Mouse (Mus musculus) right cerebral cortex, postnatal 25 days (tissue): ENCODE data around the gene Abat.

Experiments used
- DNase-seq: peaks from one replicate; pipeline ENCODE4 v3.0.0; 2022

The Abat gene

GRCm38 (mm10) chr16:8576111-8576510 lies 62.9 kb downstream of the Abat start:
- no peak for DNase-seq

GRCm38 (mm10) chr16:8576901-8577300 lies 63.7 kb downstream of the Abat start:
- DNase-seq, result no peak

- DNase-seq, result no peak
Observed at GRCm38 (mm10) chr16:8578326-8578725, 65.1 kb downstream of the Abat start.

- no peak for DNase-seq
Observed at GRCm38 (mm10) chr16:8579546-8579945, 66.3 kb downstream of the Abat start.

- DNase-seq, result no peak
Observed at GRCm38 (mm10) chr16:8581661-8582239, 68.5 kb downstream of the Abat start.

GRCm38 (mm10) chr16:8582579-8583295 lies 69.5 kb downstream of the Abat start:
- DNase-seq, result no peak

- DNase-seq, result no peak
Observed at GRCm38 (mm10) chr16:8584248-8584647, 71.0 kb downstream of the Abat start.

- DNase-seq, result no peak
Observed at GRCm38 (mm10) chr16:8585056-8585455, 71.8 kb downstream of the Abat start.

GRCm38 (mm10) chr16:8595411-8595810 lies 82.2 kb downstream of the Abat start:
- DNase-seq, result peak; percentile 41

GRCm38 (mm10) chr16:8596336-8596735 lies 83.1 kb downstream of the Abat start:
- DNase-seq, result no peak

- no peak for DNase-seq
Observed at GRCm38 (mm10) chr16:8597516-8597915, 84.3 kb downstream of the Abat start.

- DNase-seq, result no peak
Observed at GRCm38 (mm10) chr16:8603789-8604188, 90.6 kb downstream of the Abat start.

GRCm38 (mm10) chr16:8610397-8610796 lies 97.2 kb downstream of the Abat start:
- no peak for DNase-seq

- DNase-seq, result no peak
Observed at GRCm38 (mm10) chr16:8612214-8613005, 99.2 kb downstream of the Abat start.

- DNase-seq, result no peak
Observed at GRCm38 (mm10) chr16:8613039-8613438, 99.8 kb downstream of the Abat start.

GRCm38 (mm10) chr16:8613447-8613846 lies 100.2 kb downstream of the Abat start:
- DNase-seq, result no peak

GRCm38 (mm10) chr16:8619659-8620314 lies 106.6 kb downstream of the Abat start:
- DNase-seq, result no peak

GRCm38 (mm10) chr16:8620315-8621115 lies 107.3 kb downstream of the Abat start:
- no peak for DNase-seq

- no peak for DNase-seq
Observed at GRCm38 (mm10) chr16:8630419-8630818, 117.2 kb downstream of the Abat start.

- DNase-seq, result no peak
Observed at GRCm38 (mm10) chr16:8631428-8631827, 118.2 kb downstream of the Abat start.

GRCm38 (mm10) chr16:8636867-8637216 lies 123.6 kb downstream of the Abat start:
- no peak for DNase-seq

- DNase-seq, result peak; percentile 87
Observed at GRCm38 (mm10) chr16:8637217-8638051, 124.2 kb downstream of the Abat start, which contains the start of the genes Pmm2 and Tmem186. Gene Pmm2 (plus strand): TSS chr16:8637674. Gene Tmem186 (minus strand): TSS chr16:8637712.
